Mouse (Mus musculus) thymus, adult 2 months (tissue): ENCODE measurements at regions not wholly inside any gene's neighbourhood (a gene's known extent, or its start where the extent isn't known, plus 50 kb on each side); places are given as distances from the start of the nearest gene placed in this dataset.

Source experiments
- DNase-seq: peaks from one replicate; pipeline ENCODE4 v3.0.0; 2021
- H3K27ac ChIP-seq: fragments of 200-500 bp; 2 replicates; pipeline ENCODE4 v1.5.1; 2012; ENCODE audit warnings: low read length, control low read depth; ENCODE audit not compliant: control insufficient read depth, insufficient read depth
- H3K27me3 ChIP-seq: fragments of 200-500 bp; 2 replicates; pipeline ENCODE4 v1.6.1; 2012; ENCODE audit warnings: mild to moderate bottlenecking, low read length, moderate library complexity, mixed read lengths; ENCODE audit not compliant: control insufficient read depth, insufficient read depth
- H3K36me3 ChIP-seq: fragments of 200-500 bp; 2 replicates; pipeline ENCODE4 v1.6.1; 2012; ENCODE audit warnings: mild to moderate bottlenecking, low read length, moderate library complexity; ENCODE audit not compliant: control insufficient read depth, insufficient read depth
- H3K4me1 ChIP-seq: fragments of 200-500 bp; replicated peaks from 2 replicates; pipeline ENCODE4 v1.6.1; 2012; ENCODE audit warnings: low read length; ENCODE audit not compliant: control insufficient read depth, insufficient read depth
- H3K4me3 ChIP-seq: fragments of 200-500 bp; 2 replicates; pipeline ENCODE4 v1.5.1; 2012; ENCODE audit warnings: mild to moderate bottlenecking, low read length, control low read depth, moderate library complexity; ENCODE audit not compliant: control insufficient read depth, insufficient read depth
- CTCF ChIP-seq: fragments of 200-500 bp; IDR thresholded peaks from 2 replicates; pipeline ENCODE4 v1.5.1; 2012; ENCODE audit warnings: mild to moderate bottlenecking, control low read depth, low read length, moderate library complexity, borderline replicate concordance; ENCODE audit not compliant: control insufficient read depth, poor library complexity, insufficient read depth; ENCODE audit errors: extremely low read depth
- POLR2A ChIP-seq: fragments of 200-500 bp; IDR thresholded peaks from 2 replicates; pipeline ENCODE4 v1.6.1; 2012; ENCODE audit warnings: mild to moderate bottlenecking, low read length, control low read depth, moderate library complexity; ENCODE audit not compliant: control insufficient read depth, poor library complexity, insufficient read depth; ENCODE audit errors: extremely low read depth
- WGBS: fragments of 180-500 bp; shearing (Covaris S2); methylation state at CpG from one replicate; pipeline ENCODE4 v1.1.7; 2018; 5-methylcytosine and 5-hydroxymethylcytosine counted together

- WGBS = 94% methylated on average over 8 of the region's 8 CpGs
- Histone ChIP-seq H3K36me3 (no peaks in the 10 kb centered on the region), H3K27me3 (no peaks in the 10 kb centered on the region), H3K4me3 (no peak overlapping the region), H3K4me1 (no peaks in the 10 kb centered on the region), H3K27ac (no peak overlapping the region)
- no peak for DNase-seq
- TF ChIP-seq CTCF (no peak), POLR2A (no peak)
Observed at GRCm38 (mm10) chr15:59707081-59707480, 309.3 kb downstream of the 4933412E24Rik start.
